Mouse (Mus musculus) megakaryocyte, adult 5-6 weeks (primary cell): ENCODE data around the gene Pbrm1. TPM values are rescaled to one million over a fixed set of nuclear protein-coding genes. Genes with fewer than 3 reads are reported as not detected.

Experiments
- ATAC-seq: 2 replicates; pipeline ENCODE4 v1.8.0; 2016; ENCODE audit warnings: mild to moderate bottlenecking, inconsistent platforms; ENCODE audit not compliant: poor library complexity, severe bottlenecking
- total RNA-seq, 2 experiments: library from RNA; stranded (forward) in 1 of 2; stranded (reverse) in 1 of 2; fragments of 153-499, 151-499 nt in 1 of 2; fragments of 221-1000, 200-1000 nt in 1 of 2; gene quantifications; 2 replicates each; pipeline versions ENCODE4 v1.2.3 to v1.2.4; 2015 to 2017

Gene Pbrm1
- total RNA-seq (2015): 73.6 and 77.6 TPM in 2 replicates
- total RNA-seq (2017): 63.1 and 71.9 TPM in 2 replicates

DNA sequence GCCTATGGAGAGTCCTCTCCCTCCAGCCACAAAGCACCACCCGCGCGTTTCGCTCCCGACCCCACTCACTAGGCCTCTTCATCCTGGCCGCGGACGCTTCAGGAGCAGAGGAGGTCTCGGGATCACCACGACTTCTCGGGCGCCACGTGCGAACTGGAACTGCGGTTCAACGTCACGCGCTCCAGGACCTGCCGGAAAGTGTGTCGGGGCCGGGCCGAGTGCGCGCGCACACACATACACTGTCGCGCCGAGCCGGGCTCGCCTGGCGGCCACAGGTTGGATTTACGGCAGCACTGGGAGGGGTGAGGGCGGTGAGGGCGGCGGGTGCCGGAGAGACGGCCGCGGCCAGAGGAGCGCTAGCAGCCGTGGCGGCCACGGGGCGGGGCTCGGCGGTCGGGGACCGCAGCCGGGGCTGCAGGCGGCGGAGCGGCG lies at the start of gene Pbrm1, which contains the start of gene Gnl3:
Pbrm1 (plus strand) TSS at position 279 of the 432 bp plus-strand sequence.
Gnl3 (minus strand) TSS at position 293 of the 432 bp plus-strand sequence.
- ATAC-seq: peak; percentile 98

DNA sequence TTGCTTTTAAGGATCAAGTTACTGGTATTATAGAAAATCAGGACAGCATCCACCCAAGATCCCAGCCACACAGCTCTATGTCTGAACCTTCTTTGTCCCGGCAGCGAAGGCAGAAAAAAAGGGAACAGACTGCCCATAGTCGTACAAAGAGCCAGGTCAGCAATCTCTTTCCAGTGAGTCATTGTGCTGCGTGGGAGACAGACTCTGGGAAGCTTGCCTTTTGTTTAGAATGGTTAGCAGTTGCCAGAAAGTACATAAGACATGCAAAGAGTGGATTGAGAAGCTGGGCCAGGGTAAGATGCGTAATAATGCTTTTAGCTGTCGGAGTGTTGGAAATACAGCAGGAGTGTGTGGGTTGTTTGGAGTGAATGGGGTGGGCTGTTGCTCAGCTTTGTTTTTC lies 44.7 kb upstream of the Pbrm1 start:
- no peak for ATAC-seq

DNA sequence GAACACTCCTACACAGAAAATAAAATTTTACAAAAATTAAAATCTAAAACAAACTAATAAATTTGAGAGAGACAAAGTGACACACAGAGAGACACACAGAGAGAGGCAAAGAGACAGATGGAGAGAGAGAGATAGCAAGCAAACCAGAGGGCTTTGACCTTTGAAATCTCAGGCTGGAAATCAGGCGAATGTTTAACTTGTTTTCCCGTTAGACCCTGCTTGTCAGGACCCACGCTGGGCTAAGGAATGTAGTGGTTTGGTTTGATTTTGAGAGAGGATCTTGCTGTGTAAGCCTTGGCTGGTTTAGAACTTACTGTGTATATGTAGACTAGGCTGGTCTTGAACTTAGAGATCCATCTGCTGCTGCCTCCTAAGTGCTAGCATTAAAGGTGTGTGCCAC lies 42.7 kb upstream of the Pbrm1 start:
- ATAC-seq: no peak

DNA sequence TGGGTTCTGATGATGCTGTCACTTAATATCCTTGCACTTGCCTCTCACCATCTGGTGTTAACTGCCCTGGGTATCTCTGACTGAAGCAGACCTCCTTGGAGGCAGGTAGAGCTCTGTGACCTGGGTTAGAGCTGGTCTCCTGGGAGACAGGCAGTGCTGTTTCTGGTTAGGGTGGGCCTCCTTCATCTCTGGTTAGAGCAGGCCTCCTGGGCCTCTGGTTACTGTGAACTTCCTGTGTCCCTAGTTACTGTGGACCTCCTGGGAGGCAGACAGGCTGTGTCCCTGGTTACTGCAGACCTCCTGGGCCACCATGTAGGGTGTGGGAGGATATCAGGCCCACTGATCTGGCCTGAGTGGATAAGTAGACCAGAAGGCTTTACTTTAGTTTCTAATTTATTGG lies 22.5 kb upstream of the Pbrm1 start:
- ATAC-seq: no peak

DNA sequence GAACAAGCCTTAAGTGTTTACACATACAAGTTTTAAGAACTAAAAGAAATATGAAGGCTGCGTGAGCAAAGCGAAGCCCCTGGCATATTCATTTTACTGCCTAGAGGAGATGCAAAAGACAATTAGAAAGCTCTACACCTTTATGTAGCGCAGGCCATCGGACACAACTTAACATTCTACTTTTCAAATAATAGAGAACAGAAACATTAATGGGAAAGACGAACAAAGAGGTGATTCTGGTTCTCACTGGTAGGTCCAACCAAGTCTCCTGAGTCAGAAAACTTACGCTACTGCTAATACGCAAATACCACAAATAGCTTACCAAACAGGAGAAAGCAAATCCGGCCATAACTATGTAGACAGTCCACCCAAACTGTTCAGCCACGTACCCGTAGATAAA lies 18.6 kb upstream of the Pbrm1 start:
- ATAC-seq: no peak

DNA sequence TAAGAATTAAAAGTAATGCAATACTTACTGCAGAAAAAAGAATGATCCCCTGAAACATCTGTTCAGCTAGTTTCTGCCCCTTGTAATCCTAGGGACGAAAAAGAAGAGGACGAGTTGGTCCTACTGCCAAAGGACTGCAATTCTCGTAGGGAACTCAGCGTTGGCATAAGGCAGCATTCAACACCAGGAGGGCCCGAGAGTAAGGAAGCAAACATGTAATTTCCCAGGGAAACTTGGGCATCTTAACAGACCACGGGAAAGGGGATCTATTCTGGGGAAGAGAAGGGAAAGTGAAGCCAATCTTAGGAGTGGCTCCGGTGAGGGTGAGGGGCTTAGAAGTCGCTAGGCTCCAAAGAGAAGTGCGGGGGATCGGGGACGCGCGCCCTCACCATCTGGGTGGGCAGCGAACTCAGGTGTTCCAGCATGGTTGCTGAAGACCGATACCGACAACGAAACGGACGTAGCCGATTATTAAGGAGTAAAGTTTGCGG lies 18.1 kb upstream of the Pbrm1 start:
- no peak for ATAC-seq

DNA sequence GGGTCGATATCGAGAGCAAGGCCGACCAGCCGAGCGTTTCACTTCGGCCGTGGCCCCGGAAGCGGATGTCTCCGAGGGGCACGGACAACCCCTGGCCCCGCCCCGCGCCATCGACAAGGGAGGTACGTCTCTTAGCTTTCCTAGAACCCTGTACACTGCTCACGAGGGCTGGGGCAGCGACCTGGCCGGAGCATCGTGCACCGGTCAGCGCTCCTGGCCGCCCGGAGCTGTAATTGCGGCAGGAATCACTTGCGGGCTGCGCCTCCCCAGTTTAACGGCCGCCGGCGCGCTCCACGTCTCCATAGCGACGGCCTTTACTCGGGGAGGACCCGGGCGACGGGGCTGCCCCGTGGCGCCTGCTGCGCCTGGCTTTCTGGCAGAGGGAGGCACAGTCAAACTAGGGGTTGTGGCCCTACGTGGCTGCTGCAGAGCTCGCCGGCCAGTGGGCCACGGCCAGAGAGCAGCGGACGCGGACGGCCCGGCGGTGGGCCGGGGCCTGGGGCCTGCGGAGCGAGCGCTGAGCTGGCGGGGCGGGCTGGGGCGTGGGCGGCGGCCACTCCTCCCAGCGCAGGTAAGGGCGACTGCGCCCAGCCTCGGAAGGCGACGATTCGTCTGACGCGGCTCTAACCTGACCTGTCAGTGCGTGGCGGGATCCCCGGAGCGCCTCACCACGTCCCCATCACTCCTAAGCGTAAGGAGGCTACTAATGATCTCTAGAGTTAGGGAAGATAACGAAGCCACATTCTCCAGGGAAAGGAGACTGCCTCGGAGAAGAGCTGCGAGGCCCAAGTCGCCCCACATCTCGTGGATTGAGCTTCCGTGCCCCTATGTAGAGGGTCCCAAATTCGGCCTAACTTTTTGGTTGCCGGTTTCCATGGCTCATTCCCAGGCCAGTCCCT lies 17.4 kb upstream of the Pbrm1 start, which contains the start of the genes Glt8d1 and Spcs1:
Glt8d1 (plus strand) TSS at position 94 of the 899 bp plus-strand sequence.
Spcs1 (minus strand) TSS at position 366 of the 899 bp plus-strand sequence.
- peak; percentile 93 for ATAC-seq

DNA sequence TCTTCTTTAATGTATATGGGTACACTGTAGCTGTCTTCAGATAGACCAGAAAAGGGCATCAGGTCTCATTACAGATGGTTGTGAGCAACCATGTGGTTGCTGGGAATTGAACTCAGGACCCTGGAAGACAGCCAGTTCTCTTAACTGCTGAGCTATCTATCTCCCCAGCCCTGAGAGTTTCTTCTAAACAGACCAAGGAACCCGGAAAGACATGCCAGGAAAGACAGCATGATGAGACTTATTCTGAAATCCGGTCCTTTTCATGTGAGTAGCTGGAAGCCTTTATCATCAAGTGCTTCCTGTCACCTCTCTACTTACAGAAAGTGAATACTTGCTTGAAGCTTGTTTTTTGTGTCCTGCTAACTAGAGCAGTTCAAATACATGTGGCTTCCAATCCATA lies 14.4 kb upstream of the Pbrm1 start:
- ATAC-seq: no peak

DNA sequence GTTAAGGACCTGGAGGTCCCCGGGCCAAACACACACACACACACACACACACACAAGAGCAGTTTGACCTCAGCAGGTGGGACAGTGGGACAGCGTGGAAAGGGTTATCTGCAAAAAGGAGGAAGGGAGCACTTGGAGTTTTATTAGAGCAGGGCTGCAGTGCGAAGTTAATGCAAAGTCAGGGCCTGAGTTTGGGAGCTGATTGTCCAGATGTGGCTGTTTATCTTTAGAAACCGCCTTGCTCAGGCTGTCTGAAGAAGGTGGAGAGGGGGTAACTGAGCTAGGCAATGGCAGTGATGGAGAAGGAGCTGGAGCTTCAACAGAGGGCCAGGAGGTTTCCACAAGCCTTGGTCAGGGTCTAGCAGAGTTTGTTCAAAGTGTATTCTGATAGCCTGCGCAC lies 12.2 kb upstream of the Pbrm1 start:
- ATAC-seq: no peak

DNA sequence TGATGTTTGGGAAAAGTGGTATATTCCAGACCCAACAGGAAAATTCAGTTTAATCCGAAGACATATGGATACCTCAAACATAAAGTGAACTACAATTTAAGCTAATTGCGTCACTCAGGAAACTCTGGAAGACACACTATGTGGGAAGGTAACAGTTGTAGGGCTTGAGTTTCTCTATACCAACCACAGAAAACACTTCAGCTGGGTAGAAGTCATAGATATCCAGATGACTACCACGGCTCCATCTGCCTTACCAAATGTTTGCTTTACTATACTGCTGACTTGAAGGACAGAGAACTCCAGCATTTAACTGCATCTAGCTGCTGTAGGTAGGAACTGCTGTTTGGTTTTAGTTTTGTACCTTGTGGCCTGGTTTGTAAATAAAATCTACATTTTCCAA lies 7.3 kb upstream of the Pbrm1 start:
- no peak for ATAC-seq

DNA sequence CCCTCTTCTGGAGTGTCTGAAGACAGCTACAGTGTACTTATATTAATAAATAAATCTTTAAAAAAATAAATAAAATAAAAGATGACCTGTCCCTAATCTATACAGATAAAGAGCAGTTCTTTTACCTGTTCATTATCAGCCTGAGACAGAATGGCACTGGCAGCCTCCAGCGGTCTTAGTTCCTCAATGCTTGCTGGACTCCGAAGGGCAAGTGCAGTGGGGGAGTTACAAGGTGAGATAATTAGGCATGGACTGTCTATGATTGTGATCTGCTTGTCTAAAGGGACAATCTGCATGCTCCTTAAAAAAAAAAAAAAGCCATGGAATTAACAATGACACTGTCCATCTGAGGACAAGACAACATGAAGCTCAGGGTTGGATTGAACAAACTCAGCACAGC lies 5.0 kb upstream of the Pbrm1 start:
- no peak for ATAC-seq

DNA sequence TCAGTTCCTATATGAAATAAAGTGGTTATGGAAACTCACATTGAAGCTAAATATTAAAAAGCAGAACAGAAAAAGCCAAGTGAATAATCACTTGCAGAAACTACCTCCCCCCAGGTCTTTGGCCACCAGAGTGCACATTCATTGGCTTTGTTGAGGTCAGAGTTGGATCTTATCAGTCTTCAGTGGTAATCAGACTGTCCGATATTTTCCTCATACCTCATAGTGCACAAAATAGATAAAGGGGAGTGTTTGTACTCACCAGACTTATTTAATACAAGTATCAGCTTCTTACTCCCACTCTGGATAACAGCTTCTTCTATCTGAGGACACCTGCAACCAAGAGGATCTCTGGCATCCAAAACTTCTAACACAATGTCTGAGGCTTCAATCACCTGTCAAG lies 2.9 kb upstream of the Pbrm1 start:
- ATAC-seq: no peak

DNA sequence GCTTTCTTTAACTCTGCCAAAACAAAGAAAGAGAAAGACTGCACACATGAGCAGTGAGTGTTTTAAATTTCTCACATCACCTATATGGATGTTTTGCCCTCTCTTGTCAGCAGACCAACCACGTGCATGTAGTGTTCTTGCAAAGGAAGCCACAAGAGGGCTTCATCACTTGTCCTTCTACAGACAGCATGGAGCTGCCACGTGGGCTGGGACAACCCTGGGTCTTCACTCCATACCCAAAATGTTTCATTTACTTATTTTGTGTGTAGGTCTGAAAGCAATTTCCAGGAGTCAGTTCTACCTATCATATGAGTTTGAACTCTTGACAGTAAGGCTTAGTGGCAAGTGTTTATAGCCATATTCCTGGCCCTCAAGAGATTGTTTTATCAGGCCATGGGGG lies 1.1 kb upstream of the Pbrm1 start:
- no peak for ATAC-seq

DNA sequence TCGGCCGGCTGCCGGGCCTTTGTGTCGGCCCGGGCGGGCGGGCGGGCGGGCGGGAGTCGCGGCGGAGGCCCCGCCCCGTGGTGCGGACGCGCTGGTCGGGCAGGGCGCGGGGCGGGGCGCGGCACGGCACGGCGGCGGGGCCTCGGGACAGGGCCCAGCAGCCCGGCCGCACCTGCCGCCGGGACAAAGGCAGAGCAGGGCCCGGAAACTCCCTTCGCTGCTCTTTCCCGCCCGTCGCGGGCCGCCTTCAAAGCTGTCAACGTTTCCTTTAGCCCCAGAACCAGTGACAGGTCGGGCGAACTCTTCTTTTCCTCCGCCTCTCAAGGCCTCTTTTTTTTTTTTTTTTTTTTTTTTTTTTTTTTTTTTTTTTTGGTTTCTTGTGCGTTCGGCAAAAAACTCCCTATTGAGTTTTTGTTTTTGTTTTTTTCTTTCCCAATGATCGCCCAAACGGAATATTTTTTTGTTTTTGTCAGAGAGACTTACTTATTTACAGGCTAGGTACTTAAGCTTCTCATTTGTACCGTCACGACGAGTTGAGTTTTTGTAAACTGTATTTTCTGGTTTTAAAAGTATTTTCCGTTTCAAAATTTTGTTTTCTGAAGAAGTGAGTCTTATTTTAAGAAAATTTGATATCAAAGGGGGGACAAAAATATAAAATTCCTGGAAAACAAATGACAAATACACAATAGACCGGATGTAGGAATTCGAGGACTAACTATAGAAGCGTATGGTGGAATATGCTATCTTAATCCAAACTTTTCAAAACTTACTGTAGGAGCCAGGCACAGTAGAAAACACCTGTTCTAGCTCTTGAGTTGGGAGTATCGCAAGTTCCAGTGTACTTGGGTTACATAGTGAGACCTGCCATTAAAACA lies 630 bp downstream of the Pbrm1 start:
- ATAC-seq: peak; percentile 70

DNA sequence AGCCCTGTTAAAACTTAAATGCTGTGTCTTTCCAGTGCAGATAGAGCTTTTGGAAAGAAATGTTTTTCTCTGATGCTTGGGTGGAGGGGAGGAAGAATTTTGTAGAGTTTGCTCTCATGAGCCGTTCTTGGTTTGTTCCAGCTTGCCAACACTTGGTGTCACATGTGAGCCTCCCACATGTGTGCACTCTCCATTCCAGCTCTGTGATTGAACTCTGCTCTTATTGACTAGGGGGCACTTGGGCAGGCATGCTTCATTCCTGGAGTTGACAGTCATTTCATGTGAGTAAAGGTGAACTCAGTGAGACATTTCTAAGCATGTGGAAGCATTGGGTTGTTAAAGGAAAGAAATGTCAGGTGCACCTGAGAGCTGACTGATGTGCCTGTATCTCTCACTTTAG lies 3.6 kb downstream of the Pbrm1 start:
- no peak for ATAC-seq

DNA sequence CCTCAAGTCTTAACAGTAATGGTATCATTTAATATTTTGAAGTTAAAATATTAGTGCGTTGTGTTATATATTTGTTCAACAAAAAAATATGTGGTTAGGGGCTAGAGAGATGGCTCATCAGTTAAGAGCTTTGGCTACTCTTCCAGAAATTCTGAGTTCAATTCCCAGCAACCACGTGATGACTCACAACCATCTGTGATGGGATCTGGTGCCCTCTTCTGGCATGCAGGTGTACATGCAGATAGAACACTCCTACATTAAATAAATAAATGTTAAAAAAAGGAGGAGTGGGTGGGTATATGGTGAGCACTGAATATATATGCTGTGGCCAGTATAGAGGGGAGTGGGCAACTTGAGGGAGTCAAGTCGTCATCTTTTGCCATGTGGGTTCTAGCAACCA lies 6.8 kb downstream of the Pbrm1 start:
- no peak for ATAC-seq

DNA sequence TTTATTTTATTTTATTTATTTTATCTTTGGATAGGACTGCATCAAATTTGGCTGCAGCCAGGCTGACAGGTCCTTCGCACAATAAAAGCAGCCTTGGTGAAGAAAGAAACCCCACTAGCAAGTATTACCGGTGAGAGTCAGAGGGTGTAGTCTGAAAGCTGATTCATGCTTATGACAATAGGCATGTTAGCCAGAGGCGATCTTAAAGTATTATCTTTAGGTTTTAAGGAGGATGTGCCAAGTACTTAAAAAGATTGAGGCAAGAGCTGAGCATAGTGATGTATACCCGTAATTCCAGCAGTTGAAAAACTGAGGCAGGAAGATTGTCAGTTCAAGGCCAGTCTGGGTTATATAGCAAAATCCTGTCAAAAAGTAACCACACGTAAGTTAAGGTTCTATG lies 26.4 kb downstream of the Pbrm1 start:
- ATAC-seq: no peak

DNA sequence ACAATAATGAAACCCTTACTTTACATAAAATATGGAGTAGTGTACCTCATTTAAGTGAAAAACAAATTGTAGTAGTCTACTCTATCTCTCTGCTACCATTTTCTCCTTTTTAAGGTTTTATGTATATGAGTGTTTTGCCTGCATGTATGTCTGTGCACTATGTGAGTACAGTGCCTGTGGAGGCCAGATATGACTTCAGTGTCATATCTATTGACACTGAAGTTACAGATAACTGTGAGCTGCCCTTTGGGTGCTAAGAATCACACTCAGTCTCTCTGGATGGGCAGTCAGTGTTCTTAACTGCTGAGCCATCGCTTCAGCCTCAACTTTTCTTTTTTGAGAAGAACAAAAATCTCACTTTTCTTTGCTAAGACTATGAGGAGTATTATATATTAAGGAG lies 26.9 kb downstream of the Pbrm1 start:
- ATAC-seq: no peak

DNA sequence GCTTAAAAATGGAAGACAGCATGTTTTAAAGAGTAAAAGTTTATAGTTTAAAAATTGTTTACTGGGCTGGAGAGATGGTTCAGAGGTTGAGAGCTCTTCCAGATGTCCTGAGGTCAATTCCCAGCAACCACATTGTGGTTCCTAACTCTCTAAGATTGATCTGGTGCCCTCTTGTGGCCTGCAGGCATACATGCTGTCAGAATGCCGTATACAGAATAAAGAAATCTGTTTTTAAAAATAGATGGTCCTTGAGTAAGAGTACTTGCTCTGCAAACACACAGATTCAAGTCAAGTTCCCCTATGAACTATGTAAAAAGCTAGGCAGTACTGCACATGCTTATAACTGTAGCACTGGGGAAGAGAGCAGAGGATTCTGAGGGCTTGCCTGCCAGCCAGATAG lies 43.3 kb downstream of the Pbrm1 start:
- ATAC-seq: no peak

DNA sequence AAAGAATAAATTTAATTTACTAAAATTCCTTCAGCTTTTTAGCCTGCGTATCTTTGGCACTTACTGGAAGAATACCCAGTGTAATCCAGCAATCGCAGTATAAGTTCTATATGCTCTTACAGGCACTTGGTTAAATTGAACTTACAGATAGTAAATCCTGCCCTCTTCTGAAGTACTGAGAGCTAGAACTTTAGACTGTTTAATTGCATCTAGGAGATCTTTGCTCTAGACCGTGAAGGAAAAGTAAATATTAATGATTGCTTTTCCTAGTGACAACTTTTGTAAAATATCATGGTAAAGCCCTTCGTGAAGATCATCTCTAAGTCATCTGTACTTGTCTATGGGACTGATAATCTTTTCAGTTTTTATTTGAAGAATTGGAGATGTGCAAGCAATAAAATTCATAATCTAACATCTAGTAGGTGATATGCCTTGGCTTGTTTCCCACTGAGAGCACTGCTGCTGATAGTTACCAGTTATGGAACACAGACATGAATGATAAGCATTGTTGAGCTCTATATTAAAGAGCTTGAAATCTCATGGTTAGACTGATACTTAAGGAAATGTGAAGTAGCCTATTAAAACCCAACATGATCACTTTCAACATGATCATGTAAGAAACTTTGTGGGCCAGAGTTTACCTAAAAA lies 50.3 kb downstream of the Pbrm1 start:
- no peak for ATAC-seq
